Mouse (Mus musculus) midbrain, embryonic 11.5 days (tissue): ENCODE data around the gene Exosc5. TPM values are rescaled to one million over a fixed set of nuclear protein-coding genes. Genes with fewer than 3 reads are reported as not detected.

Source experiments
- ATAC-seq: fragments of 200-750 bp; cut with Nextera tagmentation; 2 replicates; pipeline ENCODE4 v1.8.0; 2017; ENCODE audit warnings: moderate TSS enrichment, moderate library complexity; ENCODE audit not compliant: low FRiP score
- DNase-seq: peaks from one replicate; pipeline ENCODE4 v3.0.0; 2015; ENCODE audit warnings: low spot score; ENCODE audit errors: missing footprints
- H3K27ac ChIP-seq: fragments of 300-500 bp; sonication (generic); 2 replicates; pipeline ENCODE4 v1.5.1; 2014; ENCODE audit warnings: low read depth, low read length
- H3K27me3 ChIP-seq: fragments of 300-500 bp; sonication (generic); 2 replicates; pipeline ENCODE4 v1.6.1; 2014; ENCODE audit warnings: mild to moderate bottlenecking, low read length, moderate library complexity, mixed read lengths; ENCODE audit not compliant: control insufficient read depth, insufficient read depth
- H3K36me3 ChIP-seq: fragments of 300-500 bp; sonication (generic); 2 replicates; pipeline ENCODE4 v1.6.1; 2014; ENCODE audit warnings: mild to moderate bottlenecking, low read length, moderate library complexity, mixed read lengths; ENCODE audit not compliant: control insufficient read depth, insufficient read depth
- H3K4me1 ChIP-seq: fragments of 300-500 bp; sonication (generic); 2 replicates; pipeline ENCODE4 v1.6.1; 2014; ENCODE audit warnings: low read length; ENCODE audit not compliant: control insufficient read depth, insufficient read depth
- H3K4me2 ChIP-seq: fragments of 300-500 bp; sonication (generic); 2 replicates; pipeline ENCODE4 v1.6.1; 2014; ENCODE audit warnings: mild to moderate bottlenecking, moderate library complexity
- H3K4me3 ChIP-seq: fragments of 300-500 bp; sonication (generic); 2 replicates; pipeline ENCODE4 v1.5.1; 2014; ENCODE audit warnings: low read depth, low read length
- H3K9ac ChIP-seq: fragments of 300-500 bp; sonication (generic); 2 replicates; pipeline ENCODE4 v1.6.1; 2014; ENCODE audit warnings: low read length
- H3K9me3 ChIP-seq: fragments of 300-500 bp; sonication (generic); 2 replicates; pipeline ENCODE4 v1.6.1; 2016; ENCODE audit warnings: low read length; ENCODE audit not compliant: control insufficient read depth
- WGBS: fragments of 180-500 bp; shearing (Covaris S2); extraction: QIAGEN DNeasy Blood & Tissue Kit; methylation state at CpG from one replicate; pipeline ENCODE4 v1.1.7; 2014; 5-methylcytosine and 5-hydroxymethylcytosine counted together
- polyA plus RNA-seq: library from polyadenylated mRNA; unstranded; fragments of >200 nt; fragmentation: Nextera tagmentation; extraction: Ambion mirVana; gene quantifications from 2 replicates; pipeline ENCODE4 v1.2.1, GENCODE M21; 2014

Gene Exosc5
- polyA plus RNA-seq, 1 experiment from 2014 or later, result 46.4 TPM

DNA sequence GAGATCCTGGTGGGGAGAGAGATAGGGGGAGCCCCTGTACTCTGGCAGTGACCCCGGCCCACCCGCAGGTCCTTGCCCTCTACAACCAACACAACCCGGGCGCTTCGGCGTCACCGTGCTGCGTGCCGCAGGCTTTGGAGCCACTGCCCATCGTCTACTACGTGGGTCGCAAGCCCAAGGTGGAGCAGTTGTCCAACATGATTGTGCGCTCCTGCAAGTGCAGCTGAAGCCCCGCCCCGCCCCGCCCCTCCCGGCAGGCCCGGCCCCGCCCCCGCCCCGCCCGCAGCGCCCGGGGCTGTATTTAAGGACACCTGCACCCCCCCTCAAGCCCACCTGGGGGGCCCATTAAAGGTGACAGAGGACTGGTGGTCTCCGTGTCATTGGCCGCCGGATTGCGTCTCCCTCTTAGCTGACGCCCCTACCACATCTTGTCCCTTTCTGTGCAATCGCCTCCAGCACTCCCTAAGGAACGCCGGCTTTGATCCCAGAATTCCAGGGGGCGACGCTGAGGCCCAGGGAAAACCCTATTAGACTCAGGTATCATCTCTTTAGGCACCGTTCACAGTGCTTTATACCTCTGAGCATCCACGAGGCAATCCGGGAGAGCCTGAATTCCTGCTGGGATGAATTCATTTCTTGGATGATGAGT, 45.9 kb downstream of the Exosc5 start:
- peak overlapping the region; percentile 42; the same call in 1 of the 2 replicates for H3K9ac ChIP-seq
- no peaks in the 10 kb centered on the region for H3K36me3 ChIP-seq
- 0 out of 2 replicates have a peak, but pooled peaks cover 2% of the 10 kb centered on the region for H3K27me3 ChIP-seq
- peak overlapping the region; percentile 50 for H3K4me2 ChIP-seq
- ATAC-seq (peak; percentile 61; the same call in 1 of the 2 replicates), DNase-seq (no peak)
- H3K9me3 ChIP-seq, result peaks cover 6% of the 10 kb centered on the region; the same call in 1 of the 2 replicates
- H3K4me3 ChIP-seq, result peak overlapping the region; percentile 26
- WGBS, result 2% methylated on average over 36 of the region's 37 CpGs
- H3K4me1 ChIP-seq, result peaks cover 6% of the 10 kb centered on the region; the same call in 1 of the 2 replicates
- H3K27ac ChIP-seq, result no peak overlapping the region

DNA sequence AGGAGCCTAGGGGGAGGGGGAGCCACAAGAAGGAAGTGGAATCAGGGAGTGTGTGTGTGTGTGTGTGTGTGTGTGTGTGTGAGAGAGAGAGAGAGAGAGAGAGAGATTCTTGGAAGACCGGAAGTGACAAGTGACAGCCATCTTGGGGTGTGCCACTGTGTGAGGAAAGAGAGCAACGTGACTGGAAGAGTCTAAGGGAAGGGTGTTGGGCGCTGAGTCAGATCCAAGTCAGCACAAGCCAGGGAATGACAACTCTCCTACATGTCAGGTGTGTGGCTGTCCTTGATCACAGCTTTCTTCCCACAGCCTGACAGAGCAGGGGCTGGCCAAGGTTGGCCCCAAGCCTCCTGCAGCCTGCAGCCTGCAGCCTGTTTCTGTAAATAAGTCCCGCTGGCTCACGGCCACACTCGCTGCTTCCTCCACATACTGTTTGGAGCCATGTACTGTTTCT, 46.9 kb downstream of the Exosc5 start:
- Histone ChIP-seq H3K4me1 (peaks cover 15% of the 10 kb centered on the region), H3K9me3 (peaks cover 6% of the 10 kb centered on the region; the same call in 1 of the 2 replicates), H3K36me3 (no peaks in the 10 kb centered on the region), H3K4me3 (no peak overlapping the region), H3K9ac (no peak overlapping the region), H3K27ac (no peak overlapping the region), H3K4me2 (no peak overlapping the region), H3K27me3 (0 out of 2 replicates have a peak, but pooled peaks cover 2% of the 10 kb centered on the region)
- ATAC-seq (no peak), DNase-seq (no peak)
- WGBS, result 68% methylated on average over 6 of the region's 6 CpGs

DNA sequence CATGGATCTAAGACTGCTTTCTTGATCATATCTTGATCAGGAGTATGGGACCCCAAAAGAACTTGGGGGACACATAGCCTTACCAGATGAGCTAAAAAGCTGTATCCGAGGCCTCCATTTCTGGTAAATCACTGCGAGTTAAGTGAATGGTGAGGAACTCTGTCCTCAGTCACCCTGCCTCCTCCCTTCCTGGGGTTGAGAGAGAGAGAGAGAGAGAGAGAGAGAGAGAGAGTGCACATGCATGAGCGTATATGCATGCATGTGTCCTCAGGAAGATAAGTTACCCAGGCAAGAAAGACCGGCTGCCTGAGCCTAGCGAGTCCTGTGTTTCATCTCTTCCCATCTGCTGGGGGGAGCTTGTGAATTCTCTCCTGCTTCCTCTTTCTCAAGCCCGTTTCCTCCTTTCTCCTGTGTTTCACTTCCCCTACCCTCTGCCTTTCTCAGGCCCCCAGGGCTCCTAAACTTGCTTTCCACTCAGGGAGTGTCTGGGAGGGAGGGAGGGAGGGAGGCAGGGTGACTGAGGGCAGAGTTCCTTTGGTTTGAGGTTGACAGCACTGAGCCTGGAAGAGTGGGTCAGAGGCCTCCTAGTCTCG, 47.7 kb downstream of the Exosc5 start:
- H3K4me1 ChIP-seq, result peaks cover 20% of the 10 kb centered on the region
- H3K4me2 ChIP-seq, result no peak overlapping the region
- 68% methylated on average over 7 of the region's 7 CpGs for WGBS
- H3K36me3 ChIP-seq, result no peaks in the 10 kb centered on the region
- H3K9me3 ChIP-seq, result peaks cover 6% of the 10 kb centered on the region; the same call in 1 of the 2 replicates
- DNase-seq, result no peak
- H3K27me3 ChIP-seq, result 0 out of 2 replicates have a peak, but pooled peaks cover 2% of the 10 kb centered on the region
- no peak overlapping the region for H3K4me3 ChIP-seq
- H3K27ac ChIP-seq, result no peak overlapping the region
- no peak for ATAC-seq
- H3K9ac ChIP-seq, result no peak overlapping the region

DNA sequence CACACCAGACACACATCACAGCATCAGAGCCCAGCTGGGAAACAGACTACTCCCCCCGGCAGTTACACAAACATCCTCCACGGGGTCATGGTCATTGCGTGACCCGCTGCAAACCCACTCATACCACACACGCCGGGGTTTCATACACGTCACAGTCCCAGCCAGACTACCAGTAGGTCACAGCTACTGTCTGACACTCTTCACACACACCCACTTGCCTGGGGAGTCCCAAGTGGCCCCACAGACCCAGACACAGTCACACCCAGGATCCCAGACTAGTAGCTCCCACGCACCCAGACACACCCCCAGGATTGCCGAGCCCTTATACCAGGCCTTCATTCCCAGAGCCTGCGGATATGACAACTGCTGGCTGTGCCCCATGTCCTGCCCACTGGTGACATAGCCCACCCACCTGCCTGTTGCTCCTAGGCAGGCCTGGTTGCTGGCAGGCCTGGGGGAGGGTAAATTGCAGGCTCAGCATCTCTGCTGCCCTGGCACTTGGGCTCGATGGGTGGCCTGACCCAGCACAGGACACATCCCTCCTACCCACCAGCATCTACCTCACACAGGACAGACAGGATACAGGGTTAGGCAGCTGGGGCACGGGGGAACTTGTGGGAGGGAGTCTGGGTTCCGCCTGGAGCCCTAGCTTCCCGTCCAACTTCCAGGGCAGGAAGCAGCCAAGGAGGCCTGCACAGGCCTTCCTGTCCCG, 48.8 kb downstream of the Exosc5 start:
- Histone ChIP-seq H3K9me3 (no peaks in the 10 kb centered on the region), H3K36me3 (no peaks in the 10 kb centered on the region), H3K27ac (no peak overlapping the region), H3K4me2 (no peak overlapping the region), H3K27me3 (0 out of 2 replicates have a peak, but pooled peaks cover 2% of the 10 kb centered on the region), H3K4me3 (no peak overlapping the region), H3K4me1 (peaks cover 20% of the 10 kb centered on the region), H3K9ac (no peak overlapping the region)
- no peak for DNase-seq
- ATAC-seq, result no peak
- 72% methylated on average over 15 of the region's 15 CpGs for WGBS

DNA sequence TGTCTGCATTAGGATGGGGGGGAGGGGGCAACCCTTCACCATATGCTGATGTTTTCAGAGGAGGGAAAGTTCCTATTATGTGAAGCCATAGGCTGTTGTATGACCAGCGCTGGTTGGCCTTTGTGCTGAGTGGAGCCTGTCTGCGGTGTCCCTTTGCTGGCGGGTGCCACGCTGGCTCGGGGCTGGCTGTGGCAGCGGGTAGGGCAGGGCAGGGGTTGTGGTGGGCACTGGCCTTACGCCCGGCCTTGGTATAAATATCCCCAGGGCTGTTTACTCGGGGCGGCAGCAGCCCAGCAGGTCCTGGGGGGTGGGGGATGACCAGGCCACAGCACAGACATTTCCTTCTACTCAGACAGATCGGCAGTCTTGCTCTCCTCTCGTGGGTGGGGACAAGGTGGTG, 51.0 kb downstream of the Exosc5 start:
- ATAC-seq (peak; percentile 20; the same call in 1 of the 2 replicates), DNase-seq (no peak)
- peaks cover 16% of the 10 kb centered on the region for H3K36me3 ChIP-seq
- no peak overlapping the region for H3K27ac ChIP-seq
- peak overlapping the region; percentile 47 for H3K9ac ChIP-seq
- peaks cover 16% of the 10 kb centered on the region for H3K4me1 ChIP-seq
- no peaks in the 10 kb centered on the region for H3K27me3 ChIP-seq
- 18% methylated on average over 12 of the region's 12 CpGs for WGBS
- H3K9me3 ChIP-seq, result no peaks in the 10 kb centered on the region
- no peak overlapping the region for H3K4me3 ChIP-seq
- peak overlapping the region; percentile 22; the same call in 1 of the 2 replicates for H3K4me2 ChIP-seq

DNA sequence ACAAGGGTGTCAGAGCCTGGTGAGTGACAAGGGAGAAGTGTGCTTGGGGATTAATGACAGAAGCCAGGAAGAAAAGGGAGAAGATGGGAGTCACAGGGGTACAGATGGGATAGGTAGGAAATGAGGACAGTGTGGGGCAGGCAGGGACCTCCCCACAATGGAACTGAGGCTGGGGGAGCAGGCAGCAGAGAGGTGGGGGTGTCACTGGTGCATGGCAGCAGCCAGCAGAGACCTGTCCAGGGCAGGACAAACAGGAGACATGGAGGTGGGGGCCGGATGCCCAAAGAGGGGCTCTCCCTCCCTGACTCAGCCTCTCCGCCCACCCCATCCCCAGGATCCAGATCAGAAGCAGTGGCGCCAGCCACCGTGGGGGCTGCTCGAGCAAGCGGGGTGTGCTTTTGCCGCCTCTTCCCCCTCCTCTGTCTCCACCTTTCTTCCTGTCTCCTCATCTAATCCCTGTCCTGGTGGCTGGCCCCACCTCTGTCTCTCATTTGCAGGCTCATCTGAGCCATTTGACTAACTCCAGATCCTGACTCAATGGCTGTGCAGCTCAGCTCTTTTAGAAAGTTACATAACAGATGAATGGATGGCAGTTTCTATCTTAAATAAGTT, 51.7 kb downstream of the Exosc5 start:
- DNase-seq (no peak), ATAC-seq (peak; percentile 43; the same call in 1 of the 2 replicates)
- 0% methylated on average over 1 of the region's 7 CpGs for WGBS
- Histone ChIP-seq H3K9me3 (no peaks in the 10 kb centered on the region), H3K4me1 (peaks cover 14% of the 10 kb centered on the region), H3K27ac (no peak overlapping the region), H3K27me3 (no peaks in the 10 kb centered on the region), H3K4me2 (no peak overlapping the region; the same call in 1 of the 2 replicates), H3K9ac (peak overlapping the region; percentile 47), H3K36me3 (peaks cover 20% of the 10 kb centered on the region), H3K4me3 (no peak overlapping the region)

DNA sequence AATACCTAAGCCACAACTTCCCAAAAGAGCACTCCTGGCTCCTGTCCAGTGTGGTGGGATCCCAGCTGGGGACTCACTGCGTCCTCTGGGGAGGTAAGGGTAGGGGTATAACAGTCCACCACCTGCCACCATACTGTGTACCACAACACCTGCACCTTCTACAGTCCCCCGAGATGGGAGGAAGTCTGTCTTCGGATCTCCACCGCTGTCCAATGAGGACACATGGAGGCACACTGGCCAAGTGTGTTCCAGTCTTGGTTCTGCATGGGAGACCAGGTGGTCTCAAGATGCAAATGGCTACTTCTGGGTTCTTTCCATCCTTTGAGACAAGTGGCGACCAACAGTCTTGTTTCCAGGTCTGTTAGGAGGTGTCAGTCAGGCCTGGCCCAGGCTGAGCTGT, 52.2 kb downstream of the Exosc5 start:
- Histone ChIP-seq H3K9ac (no peak overlapping the region), H3K4me3 (no peak overlapping the region), H3K36me3 (peaks cover 23% of the 10 kb centered on the region), H3K4me1 (peaks cover 14% of the 10 kb centered on the region), H3K27me3 (no peaks in the 10 kb centered on the region), H3K27ac (no peak overlapping the region), H3K4me2 (no peak overlapping the region; the same call in 1 of the 2 replicates), H3K9me3 (no peaks in the 10 kb centered on the region)
- ATAC-seq, result 0 out of 2 replicates have a peak, but pooled peaks have one; percentile 10
- WGBS, result 72% methylated on average over 5 of the region's 5 CpGs
- no peak for DNase-seq

DNA sequence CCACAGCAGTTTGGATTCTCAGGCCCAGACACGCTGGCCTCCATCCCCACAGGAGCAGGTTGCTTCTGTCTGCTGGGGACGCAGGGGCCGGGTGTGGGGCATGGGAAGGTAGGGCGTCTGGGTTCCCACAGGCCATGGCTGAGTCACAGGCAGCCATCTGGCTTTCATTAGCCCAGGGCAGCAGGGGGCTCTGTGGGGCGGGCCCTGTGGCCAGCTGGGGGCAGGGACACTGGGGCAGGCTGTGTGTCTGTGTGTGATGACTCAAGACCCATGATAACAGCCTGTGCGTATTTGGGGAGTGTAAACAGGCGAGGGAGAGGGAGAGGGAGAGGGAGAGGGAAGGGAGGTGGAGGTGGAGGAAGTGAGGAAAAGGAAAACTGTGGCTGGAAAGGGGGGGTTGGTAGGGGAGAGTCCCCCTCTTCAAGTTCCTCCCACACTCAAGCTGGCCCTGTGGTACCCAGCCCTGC, 52.8 kb downstream of the Exosc5 start:
- Histone ChIP-seq H3K4me1 (peaks cover 14% of the 10 kb centered on the region), H3K9ac (no peak overlapping the region), H3K4me2 (no peak overlapping the region), H3K4me3 (no peak overlapping the region), H3K36me3 (peaks cover 23% of the 10 kb centered on the region), H3K27ac (no peak overlapping the region), H3K27me3 (no peaks in the 10 kb centered on the region), H3K9me3 (no peaks in the 10 kb centered on the region)
- no peak for DNase-seq
- 43% methylated on average over 7 of the region's 7 CpGs for WGBS
- ATAC-seq, result peak; percentile 30; the same call in 1 of the 2 replicates
